Mouse (Mus musculus): ENCODE measurements around the gene Slc25a18.

GRCm38 (mm10) chr6:120806999-120807737 lies 33.8 kb downstream of the Slc25a18 start:
- TF ChIP-seq CTCF (IDR thresholded peaks at IDR 0.05; ENCODE audit: borderline replicate concordance, control insufficient read depth, extremely low read depth, insufficient read depth, low read length, poor library complexity), result no peak
- TF ChIP-seq POLR2A (IDR thresholded peaks at IDR 0.05; ENCODE audit: control insufficient read depth, extremely low read depth, insufficient read depth, low read length, poor library complexity), result no peak

All from thymus, adult 2 months (tissue).